19 mouse cellular contexts compared by ENCODE assay signal in genomic region chr13:102991196-102991595, GRCm38 (mm10).
DNase-seq lines count a peak whose midpoint lies in the region; ATAC-seq lines count a peak whose summit lies in the region.
"Had no signal": no experiment of that assay in that cellular context is flagged by ENCODE, and none has a peak within 500 bp of the region (broad histone marks: within the 10 kb centered on the region; RNA-seq: fewer than 3 reads in every experiment).

No protein-coding gene starts in this region.

- H3K27me3 ChIP-seq in midbrain, embryonic 11.5 days (ENCODE audit: control insufficient read depth, insufficient read depth, low read length) = no peaks in the 10 kb centered on the region
- no peaks in the 10 kb centered on the region for H3K27me3 ChIP-seq in midbrain, embryonic 10.5 days (ENCODE audit: low read depth, poor library complexity, severe bottlenecking)
- H3K27me3 ChIP-seq: CH12.LX, Patski had no signal

- H3K9me3 ChIP-seq in midbrain, embryonic 11.5 days (ENCODE audit: control insufficient read depth, low read length) = no peaks in the 10 kb centered on the region
- H3K9me3 ChIP-seq in midbrain, embryonic 10.5 days (replicated peaks) = no peaks in the 10 kb centered on the region
- H3K9me3 ChIP-seq: G1E had no signal

- H3K4me3 ChIP-seq in midbrain, embryonic 11.5 days (ENCODE audit: low read depth, low read length) = no peak overlapping the region
- no peak overlapping the region for H3K4me3 ChIP-seq in midbrain, embryonic 10.5 days

- no peak for ATAC-seq in midbrain, embryonic 11.5 days (ENCODE audit: low FRiP score)
- ATAC-seq: activated CD4-positive, CD25-positive, alpha-beta regulatory T cell, adult 4 months; CD4-positive, CD25-positive, alpha-beta regulatory T cell, adult 4 months; Patski had no signal

- DNase-seq in heart, adult 11 months = peak; percentile 58
- DNase-seq in heart, adult 8-10 months (ENCODE audit: low spot score) = no peak
- peak; percentile 76 for DNase-seq in midbrain, embryonic 11.5 days (ENCODE audit: low spot score, missing footprints)
- no peak for DNase-seq in midbrain, embryonic 10.5 days (ENCODE audit: low spot score)
- DNase-seq: adrenal gland, adult 2 months; adrenal gland, adult 8-10 months; adrenal gland, postnatal 10 days; adrenal gland, postnatal 14 days; adrenal gland, postnatal 25 days; adrenal gland, postnatal 36 days; B cell, adult 2 months; cerebellum, adult 11 months; cerebellum, adult 11-12 months; cerebellum, adult 18-20 months had no signal

- peaks cover 2% of the 10 kb centered on the region; the same call in 1 of the 2 replicates for H3K4me1 ChIP-seq in midbrain, embryonic 11.5 days (ENCODE audit: control insufficient read depth, insufficient read depth, low read length)
- peaks cover 13% of the 10 kb centered on the region for H3K4me1 ChIP-seq in midbrain, embryonic 10.5 days

- no peaks in the 10 kb centered on the region for H3K36me3 ChIP-seq in midbrain, embryonic 11.5 days (ENCODE audit: control insufficient read depth, insufficient read depth, low read length)
- no peaks in the 10 kb centered on the region for H3K36me3 ChIP-seq in midbrain, embryonic 10.5 days
- H3K36me3 ChIP-seq: G1E had no signal

- H3K4me2 ChIP-seq in midbrain, embryonic 11.5 days = no peak overlapping the region

- no peak overlapping the region for H3K27ac ChIP-seq in midbrain, embryonic 11.5 days (ENCODE audit: low read depth, low read length)
- no peak overlapping the region for H3K27ac ChIP-seq in midbrain, embryonic 10.5 days (replicated peaks)

- H3K9ac ChIP-seq in midbrain, embryonic 11.5 days (ENCODE audit: low read length) = no peak overlapping the region

- 91% methylated on average over 7 of the region's 7 CpGs for WGBS in midbrain, embryonic 11.5 days
- WGBS in midbrain, embryonic 10.5 days = 91% methylated on average over 7 of the region's 7 CpGs

Comparison
In these comparisons a context has a peak if more than half of its experiments do, and no peak if none do; other contexts are left out.
1. DNase-seq: peak in heart, adult 11 months (single experiment) and midbrain, embryonic 11.5 days (single experiment); none in heart, adult 8-10 months (single experiment) and midbrain, embryonic 10.5 days (single experiment).